Mouse (Mus musculus): Measurements from ENCODE around the gene Obp1b.
"Not testable (repeated sequence)": the region's sequence is repeated elsewhere in the genome, so short reads cannot be mapped to it uniquely, and the experiment has no call there.

The Obp1b gene

DNA sequence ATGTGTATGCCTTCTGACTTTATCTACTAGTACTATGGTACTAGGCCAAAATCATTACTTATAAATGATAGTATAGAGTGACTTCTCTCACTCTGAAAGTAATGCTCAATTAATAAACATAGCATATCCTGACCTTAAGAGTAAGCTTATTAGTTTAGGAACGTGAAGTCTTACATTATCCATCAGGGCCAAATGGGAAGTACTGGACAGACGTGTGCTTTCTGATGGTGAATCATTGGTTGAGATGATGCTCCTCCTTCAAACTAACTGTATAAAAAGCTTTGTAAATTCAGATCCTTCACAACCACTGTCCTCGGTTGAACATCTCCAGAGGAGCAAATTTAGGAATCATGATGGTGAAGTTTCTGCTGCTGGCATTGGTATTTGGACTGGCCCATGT lies at the start of gene Obp1b:
Gene Obp1b, plus strand, starts transcription at position 301 of the 400 bp plus-strand sequence.
- not testable (repeated sequence) for DNase-seq (ENCODE audit: low read depth, low spot score)

DNA sequence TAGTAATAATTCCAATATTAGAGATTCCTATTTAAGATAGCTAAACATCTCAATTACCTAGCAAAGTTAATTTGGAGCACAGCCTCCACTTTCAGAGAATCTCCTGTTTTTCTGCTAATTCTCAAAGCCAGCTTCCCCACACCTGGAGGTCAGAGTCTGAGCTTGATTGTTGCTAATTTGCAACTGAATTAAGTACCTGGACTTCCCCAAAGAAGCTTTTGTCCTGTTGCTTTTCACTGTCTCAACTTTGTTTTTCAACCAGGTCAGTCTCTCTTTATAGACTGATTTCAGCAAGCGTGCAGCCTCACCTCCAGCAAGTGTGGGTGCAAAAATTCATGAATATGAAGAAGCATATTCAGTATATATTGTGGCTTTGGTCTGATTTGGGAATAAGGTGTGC lies 15.6 kb downstream of the Obp1b start:
- not testable (repeated sequence) for DNase-seq (ENCODE audit: low read depth, low spot score)

DNA sequence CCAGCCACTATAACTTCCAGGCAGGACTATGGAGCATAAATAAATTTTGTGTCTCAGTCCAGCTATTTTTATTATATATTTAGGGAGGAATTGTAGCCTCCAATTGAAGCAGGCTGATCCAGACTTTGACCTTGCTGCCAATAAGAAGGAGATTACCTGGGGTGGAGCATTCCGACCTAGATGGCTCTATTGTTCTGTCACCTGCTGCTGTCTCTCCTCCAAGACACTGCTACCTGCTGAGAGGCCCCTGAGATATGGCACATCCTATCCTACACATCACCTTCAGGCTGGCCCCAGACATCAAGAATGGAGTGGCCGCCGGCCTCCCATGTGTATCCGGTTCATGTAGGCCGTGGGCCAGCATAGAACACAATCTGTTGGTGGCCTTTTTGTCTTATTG lies 16.3 kb downstream of the Obp1b start:
- no peak for DNase-seq (ENCODE audit: low read depth, low spot score)

Measured in c-Kit-negative CD71-positive TER-119-positive erythroid progenitor cells, embryonic 14.5 days (primary cell).